Mouse (Mus musculus) E14TG2a.4 (cell line): Measurements from ENCODE around the gene Garem2.

ENCODE experiments used
- H3K27me3 ChIP-seq: 2 replicates; pipeline ENCODE4 v1.6.1; 2014; ENCODE audit warnings: low read length, control low read depth; ENCODE audit not compliant: insufficient read depth
- H3K36me3 ChIP-seq: 2 replicates; pipeline ENCODE4 v1.6.1; 2014; ENCODE audit warnings: low read length, control low read depth; ENCODE audit not compliant: insufficient read depth
- H3K4me1 ChIP-seq: replicated peaks from 2 replicates; pipeline ENCODE4 v1.6.1; 2014; ENCODE audit warnings: low read depth, low read length, control low read depth
- H3K4me3 ChIP-seq: replicated peaks from 2 replicates; pipeline ENCODE4 v1.5.1; 2014; ENCODE audit warnings: mild to moderate bottlenecking, low read length
- H3K9me3 ChIP-seq: 2 replicates; pipeline ENCODE4 v1.6.1; 2014; ENCODE audit warnings: low read length, control low read depth
- CTCF ChIP-seq: conservative IDR thresholded peaks from 2 replicates; pipeline ENCODE4 v1.5.1; 2014; ENCODE audit warnings: low read length
- NANOG ChIP-seq: IDR thresholded peaks from 2 replicates; pipeline ENCODE4 v1.6.1; 2014; ENCODE audit warnings: borderline replicate concordance, low read length, mixed read lengths
- POU5F1 ChIP-seq: IDR thresholded peaks from 2 replicates; pipeline ENCODE4 v1.6.1; 2014; ENCODE audit warnings: low read length, borderline replicate concordance

Gene Garem2

DNA sequence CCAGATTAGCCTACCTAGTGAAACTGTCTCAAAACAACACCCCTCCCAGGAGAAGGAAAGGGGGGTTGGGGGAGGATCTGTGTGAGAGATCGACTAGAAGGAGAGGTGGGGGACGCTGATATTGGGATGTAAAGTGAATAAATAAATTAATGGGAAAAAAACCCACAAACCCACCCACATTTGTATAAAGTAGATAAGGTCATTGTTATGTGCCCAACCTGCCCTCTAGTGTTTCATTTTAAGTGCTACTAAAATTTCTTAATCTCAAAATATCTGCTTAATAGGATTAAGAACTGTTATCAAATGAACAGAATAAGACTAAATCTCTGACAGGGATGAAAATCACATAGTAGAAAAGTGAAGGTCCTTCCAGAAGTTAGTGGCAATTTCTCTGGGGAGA lies 10.6 kb upstream of the Garem2 start:
- TF ChIP-seq NANOG = no peak
- TF ChIP-seq POU5F1 = no peak
- no peak for TF ChIP-seq CTCF
- H3K4me1 ChIP-seq = peaks cover 11% of the 10 kb centered on the region

GRCm38 (mm10) chr5:30095731-30096130 lies 9.2 kb upstream of the Garem2 start:
- peaks cover 10% of the 10 kb centered on the region for H3K9me3 ChIP-seq
- H3K4me3 ChIP-seq = no peak overlapping the region
- peaks cover 11% of the 10 kb centered on the region for H3K4me1 ChIP-seq
- no peaks in the 10 kb centered on the region for H3K36me3 ChIP-seq
- no peaks in the 10 kb centered on the region for H3K27me3 ChIP-seq
- no peak for TF ChIP-seq POU5F1
- no peak for TF ChIP-seq NANOG
- no peak for TF ChIP-seq CTCF

More for the DNA sequence above, 10.6 kb upstream of the Garem2 start:
- H3K4me3 ChIP-seq = no peak overlapping the region
- no peaks in the 10 kb centered on the region for H3K36me3 ChIP-seq
- H3K9me3 ChIP-seq = peaks cover 16% of the 10 kb centered on the region
- H3K27me3 ChIP-seq = no peaks in the 10 kb centered on the region

GRCm38 (mm10) chr5:30098260-30098659 lies 6.7 kb upstream of the Garem2 start:
- H3K4me1 ChIP-seq = no peaks in the 10 kb centered on the region
- H3K36me3 ChIP-seq = no peaks in the 10 kb centered on the region
- no peaks in the 10 kb centered on the region for H3K9me3 ChIP-seq
- no peak overlapping the region for H3K4me3 ChIP-seq
- H3K27me3 ChIP-seq = peaks cover 7% of the 10 kb centered on the region
- TF ChIP-seq CTCF = no peak
- TF ChIP-seq NANOG = no peak
- no peak for TF ChIP-seq POU5F1

DNA sequence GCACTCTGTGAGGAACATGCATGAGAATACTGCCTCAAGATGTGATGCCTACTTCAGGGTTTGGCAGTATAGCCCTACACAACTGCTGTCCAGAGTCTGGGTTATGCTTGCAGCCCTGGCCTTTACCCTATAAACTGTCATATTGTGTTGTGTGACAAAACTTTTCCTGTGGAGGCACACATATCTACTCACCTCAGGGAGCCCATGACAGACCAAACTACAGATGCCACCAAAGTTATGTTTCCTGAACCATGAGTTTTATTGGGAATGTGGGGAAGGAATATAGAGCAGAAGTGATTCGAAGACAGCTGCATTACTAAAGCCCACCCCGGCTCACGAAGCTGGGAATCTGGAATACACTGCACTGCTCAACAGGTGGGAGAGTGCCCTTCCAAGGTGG lies 1.6 kb upstream of the Garem2 start:
- Histone ChIP-seq H3K9me3 (no peaks in the 10 kb centered on the region), H3K4me3 (no peak overlapping the region), H3K27me3 (peaks cover 48% of the 10 kb centered on the region), H3K36me3 (no peaks in the 10 kb centered on the region), H3K4me1 (peaks cover 37% of the 10 kb centered on the region)
- TF ChIP-seq NANOG (no peak), POU5F1 (no peak), CTCF (no peak)

DNA sequence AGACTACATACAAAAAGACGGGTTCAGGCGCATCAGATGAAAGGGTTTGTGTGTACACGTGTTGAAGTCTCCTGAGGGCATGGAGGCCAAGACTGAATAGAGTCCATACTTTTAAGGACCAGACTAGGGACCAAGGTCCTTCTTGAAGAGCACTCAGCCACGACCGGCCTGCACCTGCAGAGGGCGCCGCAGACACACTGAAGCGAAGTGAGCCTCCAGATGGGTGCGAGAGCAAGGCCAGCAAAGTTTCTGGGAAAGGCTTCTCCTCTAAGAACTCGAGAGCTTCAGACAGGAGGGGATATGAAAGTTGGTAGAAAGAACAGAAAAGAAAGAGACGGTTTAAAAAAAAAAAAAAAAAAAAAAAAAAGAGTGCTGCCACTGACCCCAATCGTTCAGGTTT lies 622 bp upstream of the Garem2 start:
- no peaks in the 10 kb centered on the region for H3K9me3 ChIP-seq
- TF ChIP-seq NANOG = no peak
- no peak for TF ChIP-seq POU5F1
- TF ChIP-seq CTCF = peak; percentile 66
- H3K27me3 ChIP-seq = peaks cover 58% of the 10 kb centered on the region
- H3K36me3 ChIP-seq = no peaks in the 10 kb centered on the region
- H3K4me1 ChIP-seq = peaks cover 37% of the 10 kb centered on the region
- H3K4me3 ChIP-seq = no peak overlapping the region

DNA sequence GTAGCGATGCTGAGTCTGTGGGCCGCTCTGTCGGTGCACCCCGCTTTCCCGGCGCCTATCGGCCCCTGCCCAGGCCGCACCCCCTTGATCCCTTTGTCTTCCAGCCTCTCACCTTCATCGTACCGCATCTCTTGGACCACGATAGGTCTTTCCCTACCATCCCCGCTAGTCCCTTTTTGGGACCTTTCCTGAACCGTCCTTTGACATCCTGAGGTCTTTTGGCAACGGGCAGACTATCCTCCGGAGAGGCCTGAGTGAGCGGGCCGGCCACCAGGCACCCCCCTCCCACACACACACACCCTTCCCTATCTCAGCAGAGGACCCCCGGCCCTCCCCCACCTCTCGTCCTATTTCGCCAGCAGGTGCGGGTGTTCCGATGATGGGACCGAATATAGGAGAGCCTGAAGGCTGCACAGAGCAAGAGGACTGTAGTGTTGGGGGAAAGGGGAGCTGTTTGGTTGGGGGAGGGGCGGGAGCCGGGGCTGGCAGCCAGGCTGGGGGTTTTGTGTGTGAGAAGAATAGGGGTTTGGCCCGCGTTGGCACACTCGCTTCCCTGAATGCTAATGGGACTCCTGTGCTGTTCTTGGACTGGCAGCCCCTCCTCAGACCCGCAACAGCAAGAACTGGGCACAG lies 823 bp downstream of the Garem2 start, which contains the start of gene 3110082J24Rik:
Gene 3110082J24Rik (minus strand): TSS at position 419 of the 633 bp plus-strand sequence.
- H3K4me1 ChIP-seq = peaks cover 50% of the 10 kb centered on the region

DNA sequence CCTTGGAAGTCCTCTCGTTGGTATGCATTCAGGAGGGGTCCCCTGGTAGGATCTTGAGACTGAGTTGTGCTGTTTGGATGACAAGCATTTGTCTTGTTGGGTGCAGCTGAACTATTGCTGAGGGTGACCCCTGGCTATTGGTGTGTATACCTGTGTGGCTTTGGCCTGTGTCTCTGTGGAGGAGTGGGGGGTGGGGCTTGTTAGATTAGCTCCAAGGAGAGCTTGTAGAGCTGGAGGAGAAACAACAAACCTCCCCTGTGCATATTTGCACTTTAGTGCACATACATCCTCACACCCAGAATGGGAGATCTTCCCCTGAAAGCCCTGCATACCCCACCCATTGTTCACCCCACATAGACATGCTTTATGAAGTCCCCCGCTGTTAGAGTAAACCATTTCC lies 1.8 kb downstream of the Garem2 start:
- peak overlapping the region; percentile 27; the same call in 1 of the 2 replicates for H3K4me3 ChIP-seq
- no peaks in the 10 kb centered on the region for H3K36me3 ChIP-seq
- TF ChIP-seq CTCF = no peak
- no peak for TF ChIP-seq NANOG
- no peak for TF ChIP-seq POU5F1
- H3K27me3 ChIP-seq = peaks cover 82% of the 10 kb centered on the region
- no peaks in the 10 kb centered on the region for H3K9me3 ChIP-seq
- H3K4me1 ChIP-seq = peaks cover 60% of the 10 kb centered on the region

More for the DNA sequence above, 823 bp downstream of the Garem2 start, which contains the start of gene 3110082J24Rik:
- Histone ChIP-seq H3K9me3 (no peaks in the 10 kb centered on the region), H3K36me3 (no peaks in the 10 kb centered on the region), H3K4me3 (peak within 1 kb of the TSS; percentile 84), H3K27me3 (peaks cover 72% of the 10 kb centered on the region)
- TF ChIP-seq POU5F1 (no peak), NANOG (no peak), CTCF (no peak)

GRCm38 (mm10) chr5:30107186-30107585 lies 2.2 kb downstream of the Garem2 start:
- H3K9me3 ChIP-seq = no peaks in the 10 kb centered on the region

More at GRCm38 (mm10) chr5:30107186-30107585, 2.2 kb downstream of the Garem2 start:
- H3K4me1 ChIP-seq = peaks cover 63% of the 10 kb centered on the region
- peak overlapping the region; percentile 27; the same call in 1 of the 2 replicates for H3K4me3 ChIP-seq
- H3K27me3 ChIP-seq = peaks cover 86% of the 10 kb centered on the region
- no peaks in the 10 kb centered on the region for H3K36me3 ChIP-seq
- TF ChIP-seq NANOG (no peak), POU5F1 (no peak), CTCF (no peak)
